Mouse (Mus musculus): ENCODE data around the gene Olfr215. TPM values are rescaled to one million over a fixed set of nuclear protein-coding genes. Genes with fewer than 3 reads are reported as not detected.
"Not testable (repeated sequence)": the region's sequence is repeated elsewhere in the genome, so short reads cannot be mapped to it uniquely, and the experiment has no call there.

The Olfr215 gene
- polyA plus RNA-seq, 1 experiment from 2014 or later = not detected

DNA sequence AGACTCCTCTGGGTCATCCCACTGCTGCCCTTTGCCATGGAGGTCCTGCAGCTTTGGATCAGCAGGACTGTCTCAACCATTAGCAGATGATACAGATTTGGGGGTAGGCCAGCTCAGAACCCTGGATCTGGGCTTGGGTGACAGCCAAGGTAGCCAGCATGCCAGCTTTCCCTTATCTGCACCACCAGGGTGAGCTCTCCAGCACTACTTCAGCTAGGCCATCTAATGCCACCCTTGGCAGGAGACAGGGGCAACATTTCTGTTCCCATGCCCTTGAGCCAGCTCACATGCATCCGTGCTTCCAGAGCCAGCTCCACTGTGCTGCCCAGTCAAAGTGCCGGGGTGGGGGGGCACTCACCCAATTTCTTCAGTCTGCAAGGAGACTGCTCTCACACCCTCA, 31.7 kb upstream of the Olfr215 start:
- Histone ChIP-seq H3K9ac (ENCODE audit: low read length) (no peak overlapping the region), H3K4me3 (ENCODE audit: low read depth, low read length) (no peak overlapping the region), H3K36me3 (ENCODE audit: control insufficient read depth, insufficient read depth, low read length) (no peaks in the 10 kb centered on the region), H3K27me3 (ENCODE audit: control insufficient read depth, insufficient read depth, low read length) (no peaks in the 10 kb centered on the region), H3K4me1 (ENCODE audit: control insufficient read depth, insufficient read depth, low read length) (no peaks in the 10 kb centered on the region), H3K9me3 (ENCODE audit: control insufficient read depth, low read length) (no peaks in the 10 kb centered on the region), H3K4me2 (ENCODE audit: low read depth, severe bottlenecking) (no peak overlapping the region), H3K27ac (replicated peaks; ENCODE audit: low read depth, low read length) (no peak overlapping the region)
- no peak for ATAC-seq (ENCODE audit: insufficient number of reproducible peaks, low FRiP score, low TSS enrichment, low read depth)
- 82% methylated on average over 2 of the region's 2 CpGs for WGBS
- no peak for DNase-seq (ENCODE audit: low spot score)

DNA sequence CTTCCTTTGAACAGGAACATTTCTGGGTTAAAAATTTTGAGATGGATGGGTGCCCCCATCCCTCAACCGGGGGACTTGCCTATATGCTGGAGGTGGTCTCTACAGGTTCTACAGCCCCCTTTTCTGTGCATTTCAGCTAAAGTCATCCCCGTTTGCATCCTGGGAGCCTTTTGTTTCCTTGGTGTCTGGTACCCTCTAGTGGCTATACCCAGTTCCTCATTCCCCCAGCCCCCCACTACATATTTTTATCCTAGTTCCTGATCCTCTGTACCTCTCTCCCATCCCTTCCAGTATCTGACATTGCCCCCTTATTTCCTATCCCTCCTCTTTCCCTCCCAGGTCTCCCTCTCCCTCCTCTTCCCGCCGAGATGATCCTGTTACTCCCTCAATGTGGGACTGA, 23.2 kb upstream of the Olfr215 start:
- H3K4me2 ChIP-seq (ENCODE audit: low read depth, severe bottlenecking) = no peak overlapping the region
- H3K9me3 ChIP-seq (ENCODE audit: control insufficient read depth, low read length) = no peaks in the 10 kb centered on the region
- no peak for DNase-seq (ENCODE audit: low spot score)
- no peak overlapping the region for H3K27ac ChIP-seq (replicated peaks; ENCODE audit: low read depth, low read length)
- no peaks in the 10 kb centered on the region for H3K36me3 ChIP-seq (ENCODE audit: control insufficient read depth, insufficient read depth, low read length)
- 38% methylated on average over 4 of the region's 4 CpGs for WGBS
- H3K27me3 ChIP-seq (ENCODE audit: control insufficient read depth, insufficient read depth, low read length) = no peaks in the 10 kb centered on the region
- no peaks in the 10 kb centered on the region for H3K4me1 ChIP-seq (ENCODE audit: control insufficient read depth, insufficient read depth, low read length)
- ATAC-seq (ENCODE audit: insufficient number of reproducible peaks, low FRiP score, low TSS enrichment, low read depth) = no peak
- H3K4me3 ChIP-seq (ENCODE audit: low read depth, low read length) = no peak overlapping the region
- H3K9ac ChIP-seq (ENCODE audit: low read length) = no peak overlapping the region

GRCm38 (mm10) chr6:116600969-116601368, 17.0 kb upstream of the Olfr215 start:
- not testable (repeated sequence) for DNase-seq (ENCODE audit: low spot score); H3K4me1 ChIP-seq (ENCODE audit: control insufficient read depth, insufficient read depth, low read length); H3K4me3 ChIP-seq (ENCODE audit: low read depth, low read length); H3K36me3 ChIP-seq (ENCODE audit: control insufficient read depth, insufficient read depth, low read length); H3K9ac ChIP-seq (ENCODE audit: low read length); H3K27ac ChIP-seq (replicated peaks; ENCODE audit: low read depth, low read length); ATAC-seq (ENCODE audit: insufficient number of reproducible peaks, low FRiP score, low TSS enrichment, low read depth); H3K4me2 ChIP-seq (ENCODE audit: low read depth, severe bottlenecking); H3K27me3 ChIP-seq (ENCODE audit: control insufficient read depth, insufficient read depth, low read length); H3K9me3 ChIP-seq (ENCODE audit: control insufficient read depth, low read length)

DNA sequence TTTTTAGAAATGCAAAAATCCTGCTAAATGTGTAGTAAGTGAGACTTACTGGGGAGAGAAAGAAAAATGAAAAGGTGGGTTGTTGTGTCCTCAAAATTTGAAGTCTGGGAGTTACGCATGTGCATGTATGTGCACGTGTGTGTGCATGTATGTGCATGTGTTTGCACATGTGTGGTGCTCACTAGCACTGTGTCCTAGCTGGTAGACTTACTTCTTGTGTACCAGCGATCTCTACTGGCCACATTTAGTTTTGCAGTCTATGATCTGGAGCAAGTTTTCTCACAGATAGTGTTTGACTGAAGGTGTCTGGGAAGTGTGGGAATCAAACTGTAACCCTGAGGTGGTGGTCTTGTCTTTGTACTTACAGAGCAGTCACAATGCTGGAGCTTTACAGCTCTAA, 14.2 kb downstream of the Olfr215 start:
- no peaks in the 10 kb centered on the region for H3K27me3 ChIP-seq (ENCODE audit: control insufficient read depth, insufficient read depth, low read length)
- H3K9me3 ChIP-seq (ENCODE audit: control insufficient read depth, low read length) = no peaks in the 10 kb centered on the region
- no peak overlapping the region for H3K27ac ChIP-seq (replicated peaks; ENCODE audit: low read depth, low read length)
- no peak overlapping the region for H3K4me2 ChIP-seq (ENCODE audit: low read depth, severe bottlenecking)
- H3K4me3 ChIP-seq (ENCODE audit: low read depth, low read length) = no peak overlapping the region
- H3K36me3 ChIP-seq (ENCODE audit: control insufficient read depth, insufficient read depth, low read length) = no peaks in the 10 kb centered on the region
- ATAC-seq (ENCODE audit: insufficient number of reproducible peaks, low FRiP score, low TSS enrichment, low read depth) (no peak), DNase-seq (ENCODE audit: low spot score) (peak; percentile 49)
- WGBS = 37% methylated on average over 3 of the region's 3 CpGs
- H3K9ac ChIP-seq (ENCODE audit: low read length) = no peak overlapping the region
- no peaks in the 10 kb centered on the region for H3K4me1 ChIP-seq (ENCODE audit: control insufficient read depth, insufficient read depth, low read length)

DNA sequence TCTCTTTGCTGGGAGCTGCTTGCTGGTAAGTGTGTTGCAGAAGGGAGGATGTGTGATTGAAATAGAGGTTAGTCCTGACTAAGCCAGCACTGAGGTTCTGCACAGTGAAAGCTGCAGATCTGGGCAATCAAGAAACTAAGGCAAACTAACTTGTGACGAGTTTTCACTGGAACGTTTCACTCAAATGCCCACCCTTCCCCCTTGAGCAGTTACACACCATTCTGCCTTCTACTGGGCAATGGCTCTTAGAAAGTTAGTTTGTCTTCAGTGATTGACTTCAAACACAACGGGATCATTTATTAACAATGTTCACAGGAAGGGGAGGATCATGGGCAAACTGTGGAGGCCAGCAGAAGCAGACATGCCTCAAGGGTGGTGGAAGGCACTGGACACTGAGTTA, 29.0 kb downstream of the Olfr215 start:
- Histone ChIP-seq H3K27ac (replicated peaks; ENCODE audit: low read depth, low read length) (no peak overlapping the region), H3K4me2 (ENCODE audit: low read depth, severe bottlenecking) (no peak overlapping the region), H3K36me3 (ENCODE audit: control insufficient read depth, insufficient read depth, low read length) (no peaks in the 10 kb centered on the region), H3K4me3 (ENCODE audit: low read depth, low read length) (no peak overlapping the region), H3K9me3 (ENCODE audit: control insufficient read depth, low read length) (no peaks in the 10 kb centered on the region), H3K27me3 (ENCODE audit: control insufficient read depth, insufficient read depth, low read length) (no peaks in the 10 kb centered on the region), H3K9ac (ENCODE audit: low read length) (no peak overlapping the region), H3K4me1 (ENCODE audit: control insufficient read depth, insufficient read depth, low read length) (no peaks in the 10 kb centered on the region)
- ATAC-seq (ENCODE audit: insufficient number of reproducible peaks, low FRiP score, low TSS enrichment, low read depth) (no peak), DNase-seq (ENCODE audit: low spot score) (no peak)
- WGBS = 74% methylated on average over 3 of the region's 3 CpGs

- WGBS = 89% methylated on average over 1 of the region's 1 CpGs
- DNase-seq (ENCODE audit: low spot score) (no peak), ATAC-seq (ENCODE audit: insufficient number of reproducible peaks, low FRiP score, low TSS enrichment, low read depth) (no peak)
- H3K36me3 ChIP-seq (ENCODE audit: control insufficient read depth, insufficient read depth, low read length) = no peaks in the 10 kb centered on the region
- no peaks in the 10 kb centered on the region for H3K27me3 ChIP-seq (ENCODE audit: control insufficient read depth, insufficient read depth, low read length)
- H3K4me3 ChIP-seq (ENCODE audit: low read depth, low read length) = no peak within 1 kb of the TSS
- H3K4me1 ChIP-seq (ENCODE audit: control insufficient read depth, insufficient read depth, low read length) = no peaks in the 10 kb centered on the region
- H3K9me3 ChIP-seq (ENCODE audit: control insufficient read depth, low read length) = no peaks in the 10 kb centered on the region
- H3K9ac ChIP-seq (ENCODE audit: low read length) = no peak within 1 kb of the TSS
- no peak within 1 kb of the TSS for H3K4me2 ChIP-seq (ENCODE audit: low read depth, severe bottlenecking)
- no peak within 1 kb of the TSS for H3K27ac ChIP-seq (replicated peaks; ENCODE audit: low read depth, low read length)
These were observed 30.1 kb downstream of the Olfr215 start, which contains the start of gene Olfr214 for GRCm38 (mm10) chr6:116553935-116554334. TSS of gene Olfr214 (plus strand) at chr6:116554235.

DNA sequence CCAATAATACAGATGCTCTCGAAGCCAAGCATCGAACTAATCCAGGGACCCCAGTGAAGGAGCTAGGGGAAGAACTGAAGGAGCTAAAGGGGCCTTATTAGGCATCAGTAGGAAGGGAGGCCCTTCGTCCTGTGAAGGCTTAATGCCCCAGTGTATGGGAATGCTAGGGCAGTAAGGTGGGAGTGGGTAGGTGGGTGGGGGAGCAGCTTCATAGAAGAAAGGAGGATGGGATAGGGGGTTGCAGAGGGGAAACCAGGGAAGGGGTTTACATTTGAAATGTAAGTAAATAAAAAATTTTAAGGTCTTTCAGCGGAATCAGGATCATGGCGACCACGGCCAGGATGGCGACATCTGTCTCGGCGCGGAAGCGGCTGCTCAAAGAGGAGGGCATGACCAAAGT, 33.2 kb downstream of the Olfr215 start, which contains the start of gene Gm5580:
Gene Gm5580, plus strand, starts transcription at position 301 of the 400 bp plus-strand sequence.
- ATAC-seq (ENCODE audit: insufficient number of reproducible peaks, low FRiP score, low TSS enrichment, low read depth); DNase-seq (ENCODE audit: low spot score); H3K9me3 ChIP-seq (ENCODE audit: control insufficient read depth, low read length); H3K4me1 ChIP-seq (ENCODE audit: control insufficient read depth, insufficient read depth, low read length); H3K27me3 ChIP-seq (ENCODE audit: control insufficient read depth, insufficient read depth, low read length); H3K9ac ChIP-seq (ENCODE audit: low read length); H3K27ac ChIP-seq (replicated peaks; ENCODE audit: low read depth, low read length); H3K4me3 ChIP-seq (ENCODE audit: low read depth, low read length); H3K36me3 ChIP-seq (ENCODE audit: control insufficient read depth, insufficient read depth, low read length); H3K4me2 ChIP-seq (ENCODE audit: low read depth, severe bottlenecking): not testable (repeated sequence)
- WGBS = 98% methylated on average over 11 of the region's 11 CpGs

- H3K4me3 ChIP-seq (ENCODE audit: low read depth, low read length) = no peak overlapping the region
- WGBS = 90% methylated on average over 2 of the region's 2 CpGs
- no peaks in the 10 kb centered on the region for H3K36me3 ChIP-seq (ENCODE audit: control insufficient read depth, insufficient read depth, low read length)
- ATAC-seq (ENCODE audit: insufficient number of reproducible peaks, low FRiP score, low TSS enrichment, low read depth) (no peak), DNase-seq (ENCODE audit: low spot score) (no peak)
- no peaks in the 10 kb centered on the region for H3K9me3 ChIP-seq (ENCODE audit: control insufficient read depth, low read length)
- no peaks in the 10 kb centered on the region for H3K27me3 ChIP-seq (ENCODE audit: control insufficient read depth, insufficient read depth, low read length)
- H3K4me1 ChIP-seq (ENCODE audit: control insufficient read depth, insufficient read depth, low read length) = no peaks in the 10 kb centered on the region
- H3K4me2 ChIP-seq (ENCODE audit: low read depth, severe bottlenecking) = no peak overlapping the region
- no peak overlapping the region for H3K27ac ChIP-seq (replicated peaks; ENCODE audit: low read depth, low read length)
- H3K9ac ChIP-seq (ENCODE audit: low read length) = no peak overlapping the region
These were observed 41.5 kb downstream of the Olfr215 start for GRCm38 (mm10) chr6:116542500-116542899.

DNA sequence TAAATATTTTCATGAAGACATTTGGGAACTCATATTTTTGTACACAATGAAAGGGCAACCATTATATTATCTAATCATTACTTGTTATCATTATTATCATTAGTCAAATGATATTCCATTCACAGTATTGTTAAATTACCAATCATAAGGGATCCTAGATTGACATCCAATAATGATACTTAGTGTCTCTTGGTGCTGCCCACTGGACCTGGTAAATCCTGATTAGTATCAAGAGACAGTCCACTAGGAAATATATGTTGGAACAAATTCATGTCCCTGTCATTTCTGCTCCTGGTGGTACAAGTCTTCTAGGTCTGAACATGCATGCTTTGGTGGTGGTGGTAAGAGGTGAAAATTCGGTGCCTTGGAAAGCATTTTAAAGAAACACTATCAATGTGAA, 45.8 kb downstream of the Olfr215 start, which contains the start of gene Olfr213:
Gene Olfr213, plus strand, starts transcription at position 301 of the 400 bp plus-strand sequence.
- Histone ChIP-seq H3K4me3 (ENCODE audit: low read depth, low read length) (no peak within 1 kb of the TSS), H3K4me2 (ENCODE audit: low read depth, severe bottlenecking) (no peak within 1 kb of the TSS), H3K27ac (replicated peaks; ENCODE audit: low read depth, low read length) (no peak within 1 kb of the TSS), H3K4me1 (ENCODE audit: control insufficient read depth, insufficient read depth, low read length) (no peaks in the 10 kb centered on the region), H3K36me3 (ENCODE audit: control insufficient read depth, insufficient read depth, low read length) (no peaks in the 10 kb centered on the region), H3K9ac (ENCODE audit: low read length) (no peak within 1 kb of the TSS), H3K27me3 (ENCODE audit: control insufficient read depth, insufficient read depth, low read length) (no peaks in the 10 kb centered on the region), H3K9me3 (ENCODE audit: control insufficient read depth, low read length) (no peaks in the 10 kb centered on the region)
- DNase-seq (ENCODE audit: low spot score) (no peak), ATAC-seq (ENCODE audit: insufficient number of reproducible peaks, low FRiP score, low TSS enrichment, low read depth) (no peak)
- WGBS = 90% methylated on average over 1 of the region's 1 CpGs
